ENCODE assay signal across 8 mouse cellular contexts in genomic region chr2:84851130-84852040, GRCm38 (mm10). TPM values are rescaled to one million over a fixed set of nuclear protein-coding genes. Genes with fewer than 3 reads are reported as not detected.
DNase-seq lines count a peak whose midpoint lies in the region; ATAC-seq lines count a peak whose summit lies in the region.

No protein-coding gene starts in this region.

- ATAC-seq in forebrain, embryonic 11.5 days (replicated peaks; ENCODE audit: low FRiP score) = peak; percentile 56; the same call in 1 of the 2 replicates
- ATAC-seq in forebrain, embryonic 14.5 days = no peak
- peak; percentile 72 for ATAC-seq in heart, embryonic 11.5 days (replicated peaks; ENCODE audit: insufficient number of reproducible peaks, low FRiP score, low TSS enrichment)
- ATAC-seq in lung, embryonic 15.5 days (ENCODE audit: borderline replicate concordance, extremely low read depth, low FRiP score, low TSS enrichment) = peak; percentile 85
- peak; percentile 75 for ATAC-seq in stomach, embryonic 14.5 days (ENCODE audit: insufficient number of reproducible peaks, insufficient read depth, low FRiP score, low read depth)

- no peak overlapping the region for H3K27ac ChIP-seq in forebrain, embryonic 11.5 days (ENCODE audit: low read depth, low read length)
- no peak overlapping the region for H3K27ac ChIP-seq in forebrain, embryonic 14.5 days (ENCODE audit: low read depth, low read length)
- no peak overlapping the region for H3K27ac ChIP-seq in heart, embryonic 11.5 days (ENCODE audit: low read depth, low read length)
- H3K27ac ChIP-seq in lung, embryonic 15.5 days = peak overlapping the region; percentile 59; the same call in 1 of the 2 replicates
- H3K27ac ChIP-seq in stomach, embryonic 14.5 days (ENCODE audit: low read length) = no peak overlapping the region

- peaks cover 4% of the 10 kb centered on the region for H3K4me1 ChIP-seq in forebrain, embryonic 11.5 days (replicated peaks; ENCODE audit: control insufficient read depth, insufficient read depth, low read length)
- no peaks in the 10 kb centered on the region for H3K4me1 ChIP-seq in forebrain, embryonic 14.5 days (ENCODE audit: control insufficient read depth, insufficient read depth, low read length)
- peaks cover 13% of the 10 kb centered on the region for H3K4me1 ChIP-seq in heart, embryonic 11.5 days (ENCODE audit: control insufficient read depth, insufficient read depth, low read length)
- peaks cover 22% of the 10 kb centered on the region for H3K4me1 ChIP-seq in lung, embryonic 15.5 days
- H3K4me1 ChIP-seq in stomach, embryonic 14.5 days (ENCODE audit: control insufficient read depth, insufficient read depth, low read length) = no peaks in the 10 kb centered on the region

- no peak overlapping the region for H3K4me3 ChIP-seq in forebrain, embryonic 11.5 days (ENCODE audit: low read depth, low read length)
- H3K4me3 ChIP-seq in forebrain, embryonic 14.5 days (ENCODE audit: low read depth, low read length) = no peak overlapping the region
- no peak overlapping the region for H3K4me3 ChIP-seq in heart, embryonic 11.5 days (ENCODE audit: low read depth, low read length)
- peak overlapping the region; percentile 22 for H3K4me3 ChIP-seq in lung, embryonic 15.5 days
- H3K4me3 ChIP-seq in stomach, embryonic 14.5 days (ENCODE audit: low read depth, low read length) = no peak overlapping the region

- no peaks in the 10 kb centered on the region; the same call in 1 of the 2 replicates for H3K36me3 ChIP-seq in forebrain, embryonic 11.5 days (ENCODE audit: control insufficient read depth, insufficient read depth, low read length)
- H3K36me3 ChIP-seq in forebrain, embryonic 14.5 days (ENCODE audit: control insufficient read depth, insufficient read depth, low read length) = 0 out of 2 replicates have a peak, but pooled peaks cover 3% of the 10 kb centered on the region
- peaks cover 17% of the 10 kb centered on the region for H3K36me3 ChIP-seq in heart, embryonic 11.5 days (ENCODE audit: control insufficient read depth, insufficient read depth, low read length)
- H3K36me3 ChIP-seq in lung, embryonic 15.5 days = peaks cover 24% of the 10 kb centered on the region
- H3K36me3 ChIP-seq in stomach, embryonic 14.5 days (ENCODE audit: control insufficient read depth, insufficient read depth, low read length) = peaks cover 14% of the 10 kb centered on the region; the same call in 1 of the 2 replicates

- 30% methylated on average over 23 of the region's 23 CpGs for WGBS in forebrain, embryonic 11.5 days
- 32% methylated on average over 23 of the region's 23 CpGs for WGBS in forebrain, embryonic 14.5 days
- WGBS in heart, embryonic 11.5 days (ENCODE audit: insufficient replicate concordance) = 33% methylated on average over 23 of the region's 23 CpGs
- 38% methylated on average over 23 of the region's 23 CpGs for WGBS in lung, embryonic 15.5 days
- 33% methylated on average over 23 of the region's 23 CpGs for WGBS in stomach, embryonic 14.5 days

- no peak overlapping the region for H3K4me2 ChIP-seq in forebrain, embryonic 11.5 days (ENCODE audit: low read depth, low read length, severe bottlenecking)
- H3K4me2 ChIP-seq in forebrain, embryonic 14.5 days (ENCODE audit: low read length) = no peak overlapping the region
- H3K4me2 ChIP-seq in heart, embryonic 11.5 days = peak overlapping the region; percentile 49
- H3K4me2 ChIP-seq in lung, embryonic 15.5 days = peak overlapping the region; percentile 50
- H3K4me2 ChIP-seq in stomach, embryonic 14.5 days (replicated peaks; ENCODE audit: low read depth, low read length) = peak overlapping the region; percentile 30

- H3K27me3 ChIP-seq in forebrain, embryonic 11.5 days (ENCODE audit: control insufficient read depth, insufficient read depth, low read length) = no peaks in the 10 kb centered on the region
- H3K27me3 ChIP-seq in forebrain, embryonic 14.5 days (replicated peaks; ENCODE audit: control insufficient read depth, insufficient read depth, low read length) = no peaks in the 10 kb centered on the region
- H3K27me3 ChIP-seq in heart, embryonic 11.5 days (ENCODE audit: control insufficient read depth, insufficient read depth, low read length) = no peaks in the 10 kb centered on the region
- H3K27me3 ChIP-seq in lung, embryonic 15.5 days = no peaks in the 10 kb centered on the region
- H3K27me3 ChIP-seq in stomach, embryonic 14.5 days (ENCODE audit: control insufficient read depth, insufficient read depth, low read length) = no peaks in the 10 kb centered on the region

- H3K9ac ChIP-seq in forebrain, embryonic 11.5 days (ENCODE audit: low read length) = no peak overlapping the region
- H3K9ac ChIP-seq in forebrain, embryonic 14.5 days (ENCODE audit: low read length) = no peak overlapping the region
- H3K9ac ChIP-seq in heart, embryonic 11.5 days (ENCODE audit: low read depth, low read length) = 0 out of 2 replicates have a peak overlapping the region, but pooled peaks have one; percentile 22
- no peak overlapping the region; the same call in 1 of the 2 replicates for H3K9ac ChIP-seq in lung, embryonic 15.5 days
- no peak overlapping the region for H3K9ac ChIP-seq in stomach, embryonic 14.5 days (replicated peaks; ENCODE audit: low read depth, low read length)

- no peaks in the 10 kb centered on the region for H3K9me3 ChIP-seq in forebrain, embryonic 11.5 days (ENCODE audit: control insufficient read depth, low read length)
- no peaks in the 10 kb centered on the region for H3K9me3 ChIP-seq in forebrain, embryonic 14.5 days (replicated peaks; ENCODE audit: control insufficient read depth, low read length)
- H3K9me3 ChIP-seq in heart, embryonic 11.5 days (replicated peaks; ENCODE audit: control insufficient read depth, low read length) = no peaks in the 10 kb centered on the region
- no peaks in the 10 kb centered on the region for H3K9me3 ChIP-seq in lung, embryonic 15.5 days
- H3K9me3 ChIP-seq in stomach, embryonic 14.5 days (ENCODE audit: control insufficient read depth, low read depth, low read length) = no peaks in the 10 kb centered on the region

- DNase-seq in forebrain, embryonic 11.5 days (ENCODE audit: low spot score) = no peak
- DNase-seq in forebrain, embryonic 14.5 days (ENCODE audit: low spot score) = no peak
- peak; percentile 77 for DNase-seq in kidney, adult 9 months
- DNase-seq in frontal cortex, postnatal 25 days (ENCODE audit: low spot score in 2 of 2) = no peak
- no peak for DNase-seq in frontal cortex, adult 2 months (ENCODE audit: extremely low spot score in 1 of 2, low spot score in 1 of 2)

RNA-seq across cellular contexts. Expression of gene Slc43a1, which starts 12.7 kb away (rescaled TPM):
- 22.0 and 27.5 TPM in 2 replicates for polyA plus RNA-seq in forebrain, embryonic 11.5 days (2014; fragmentation: Nextera tagmentation; extraction: Ambion mirVana)
- polyA plus RNA-seq in forebrain, embryonic 14.5 days (2014; fragmentation: Nextera tagmentation; extraction: Ambion mirVana) = 3.4 and 4.0 TPM in 2 replicates
- polyA plus RNA-seq in heart, embryonic 11.5 days (2014; fragmentation: Nextera tagmentation; extraction: Ambion mirVana) = 36.1 and 41.4 TPM in 2 replicates
- polyA plus RNA-seq in lung, embryonic 15.5 days (2015; fragmentation: Nextera tagmentation; extraction: Ambion mirVana) = 15.1 and 15.9 TPM in 2 replicates
- polyA plus RNA-seq in stomach, embryonic 14.5 days (2014; fragmentation: Nextera tagmentation; extraction: Ambion mirVana) = 19.8 and 21.1 TPM in 2 replicates
- polyA plus RNA-seq in frontal cortex, adult 2 months (2012; rRNA removed) = 0.22 and 0.29 TPM in 2 replicates

RNA-seq across cellular contexts. Expression of gene Timm10, which starts 24.6 kb away (rescaled TPM):
- polyA plus RNA-seq in forebrain, embryonic 11.5 days (2014; fragmentation: Nextera tagmentation; extraction: Ambion mirVana) = 43.0 and 43.4 TPM in 2 replicates
- 70.2 and 90.7 TPM in 2 replicates for polyA plus RNA-seq in forebrain, embryonic 14.5 days (2014; fragmentation: Nextera tagmentation; extraction: Ambion mirVana)
- polyA plus RNA-seq in heart, embryonic 11.5 days (2014; fragmentation: Nextera tagmentation; extraction: Ambion mirVana) = 76.8 and 77.9 TPM in 2 replicates
- polyA plus RNA-seq in lung, embryonic 15.5 days (2015; fragmentation: Nextera tagmentation; extraction: Ambion mirVana) = 44.3 and 48.0 TPM in 2 replicates
- polyA plus RNA-seq in stomach, embryonic 14.5 days (2014; fragmentation: Nextera tagmentation; extraction: Ambion mirVana) = 50.2 and 60.2 TPM in 2 replicates
- 86.2 and 96.6 TPM in 2 replicates for polyA plus RNA-seq in frontal cortex, adult 2 months (2012; rRNA removed)

RNA-seq across cellular contexts. Expression of gene Smtnl1, which starts 28.9 kb away (rescaled TPM):
- not detected in 2 replicates for polyA plus RNA-seq in forebrain, embryonic 11.5 days (2014; fragmentation: Nextera tagmentation; extraction: Ambion mirVana)
- not detected in 2 replicates for polyA plus RNA-seq in forebrain, embryonic 14.5 days (2014; fragmentation: Nextera tagmentation; extraction: Ambion mirVana)
- 0.37 and 0.49 TPM in 2 replicates for polyA plus RNA-seq in heart, embryonic 11.5 days (2014; fragmentation: Nextera tagmentation; extraction: Ambion mirVana)
- polyA plus RNA-seq in lung, embryonic 15.5 days (2015; fragmentation: Nextera tagmentation; extraction: Ambion mirVana) = 0.20 and 0.27 TPM in 2 replicates
- not detected in 2 replicates for polyA plus RNA-seq in stomach, embryonic 14.5 days (2014; fragmentation: Nextera tagmentation; extraction: Ambion mirVana)
- not detected in 2 replicates for polyA plus RNA-seq in frontal cortex, adult 2 months (2012; rRNA removed)

RNA-seq across cellular contexts. Expression of gene Rtn4rl2, which starts 35.1 kb away (rescaled TPM):
- polyA plus RNA-seq in forebrain, embryonic 11.5 days (2014; fragmentation: Nextera tagmentation; extraction: Ambion mirVana) = 5.2 and 6.5 TPM in 2 replicates
- 7.5 and 13.6 TPM in 2 replicates for polyA plus RNA-seq in forebrain, embryonic 14.5 days (2014; fragmentation: Nextera tagmentation; extraction: Ambion mirVana)
- polyA plus RNA-seq in heart, embryonic 11.5 days (2014; fragmentation: Nextera tagmentation; extraction: Ambion mirVana) = 0.23 and 1.1 TPM in 2 replicates
- polyA plus RNA-seq in lung, embryonic 15.5 days (2015; fragmentation: Nextera tagmentation; extraction: Ambion mirVana) = 0.70 and 0.79 TPM in 2 replicates
- polyA plus RNA-seq in stomach, embryonic 14.5 days (2014; fragmentation: Nextera tagmentation; extraction: Ambion mirVana) = 0.59 and 0.74 TPM in 2 replicates
- polyA plus RNA-seq in frontal cortex, adult 2 months (2012; rRNA removed) = 65.5 and 75.2 TPM in 2 replicates

RNA-seq across cellular contexts. Expression of gene Ube2l6, which starts 52.8 kb away (rescaled TPM):
- 36.6 and 38.4 TPM in 2 replicates for polyA plus RNA-seq in forebrain, embryonic 11.5 days (2014; fragmentation: Nextera tagmentation; extraction: Ambion mirVana)
- polyA plus RNA-seq in forebrain, embryonic 14.5 days (2014; fragmentation: Nextera tagmentation; extraction: Ambion mirVana) = 21.8 and 23.7 TPM in 2 replicates
- polyA plus RNA-seq in heart, embryonic 11.5 days (2014; fragmentation: Nextera tagmentation; extraction: Ambion mirVana) = 95.9 and 105 TPM in 2 replicates
- polyA plus RNA-seq in lung, embryonic 15.5 days (2015; fragmentation: Nextera tagmentation; extraction: Ambion mirVana) = 63.8 and 63.9 TPM in 2 replicates
- 36.2 and 38.0 TPM in 2 replicates for polyA plus RNA-seq in stomach, embryonic 14.5 days (2014; fragmentation: Nextera tagmentation; extraction: Ambion mirVana)
- polyA plus RNA-seq in frontal cortex, adult 2 months (2012; rRNA removed) = 10.2 TPM in 2 replicates

Comparison
In these comparisons a context has a peak if more than half of its experiments do, and no peak if none do; other contexts are left out.
1. H3K4me2 ChIP-seq: peak in heart, embryonic 11.5 days (single experiment), lung, embryonic 15.5 days (single experiment) and stomach, embryonic 14.5 days (single experiment); none in forebrain, embryonic 11.5 days (single experiment) and forebrain, embryonic 14.5 days (single experiment).